Mouse (Mus musculus): ENCODE measurements at regions not wholly inside any gene's neighbourhood (a gene's known extent, or its start where the extent isn't known, plus 50 kb on each side); places are given as distances from the start of the nearest gene placed in this dataset.

GRCm38 (mm10) chr2:167772834-167773233 lies 83.2 kb upstream of the Tmem189 start:
- WGBS: 97% methylated on average over 5 of the region's 5 CpGs
- Histone ChIP-seq H3K4me3 (no peak overlapping the region), H3K9me3 (replicated peaks) (no peaks in the 10 kb centered on the region), H3K27me3 (ENCODE audit: low read depth, poor library complexity, severe bottlenecking) (peaks cover 37% of the 10 kb centered on the region), H3K36me3 (no peaks in the 10 kb centered on the region), H3K4me1 (peaks cover 40% of the 10 kb centered on the region), H3K27ac (replicated peaks) (no peak overlapping the region)
- no peak for DNase-seq (ENCODE audit: low spot score)

GRCm38 (mm10) chr2:167767962-167768361 lies 78.3 kb upstream of the Tmem189 start:
- Histone ChIP-seq H3K9me3 (replicated peaks) (no peaks in the 10 kb centered on the region), H3K4me1 (peaks cover 14% of the 10 kb centered on the region), H3K4me3 (no peak overlapping the region), H3K27me3 (ENCODE audit: low read depth, poor library complexity, severe bottlenecking) (peaks cover 5% of the 10 kb centered on the region; the same call in 1 of the 2 replicates), H3K27ac (replicated peaks) (0 out of 2 replicates have a peak overlapping the region, but pooled peaks have one; percentile 33), H3K36me3 (no peaks in the 10 kb centered on the region)
- no peak for DNase-seq (ENCODE audit: low spot score)
- WGBS: 90% methylated on average over 13 of the region's 13 CpGs

GRCm38 (mm10) chr2:167767371-167767770 lies 77.7 kb upstream of the Tmem189 start:
- Histone ChIP-seq H3K9me3 (replicated peaks) (no peaks in the 10 kb centered on the region), H3K4me1 (peaks cover 14% of the 10 kb centered on the region), H3K27ac (replicated peaks) (no peak overlapping the region), H3K4me3 (no peak overlapping the region), H3K27me3 (ENCODE audit: low read depth, poor library complexity, severe bottlenecking) (peaks cover 2% of the 10 kb centered on the region; the same call in 1 of the 2 replicates), H3K36me3 (no peaks in the 10 kb centered on the region)
- WGBS: 88% methylated on average over 8 of the region's 8 CpGs
- DNase-seq (ENCODE audit: low spot score): no peak

- H3K4me1 ChIP-seq: peaks cover 14% of the 10 kb centered on the region
- peak overlapping the region; percentile 79; the same call in 1 of the 2 replicates for H3K27ac ChIP-seq (replicated peaks)
- DNase-seq (ENCODE audit: low spot score): no peak
- 88% methylated on average over 6 of the region's 6 CpGs for WGBS
- H3K27me3 ChIP-seq (ENCODE audit: low read depth, poor library complexity, severe bottlenecking): no peaks in the 10 kb centered on the region
- H3K4me3 ChIP-seq: no peak overlapping the region
- H3K36me3 ChIP-seq: no peaks in the 10 kb centered on the region
- H3K9me3 ChIP-seq (replicated peaks): no peaks in the 10 kb centered on the region
These were observed 76.2 kb upstream of the Tmem189 start for GRCm38 (mm10) chr2:167765811-167766210.

GRCm38 (mm10) chr2:167765072-167765800 lies 75.6 kb upstream of the Tmem189 start:
- H3K27ac ChIP-seq (replicated peaks): peak overlapping the region; percentile 79
- WGBS: 62% methylated on average over 22 of the region's 22 CpGs

GRCm38 (mm10) chr2:167763891-167764410 lies 74.3 kb upstream of the Tmem189 start:
- WGBS: 91% methylated on average over 7 of the region's 7 CpGs
- Histone ChIP-seq H3K9me3 (replicated peaks) (no peaks in the 10 kb centered on the region), H3K27me3 (ENCODE audit: low read depth, poor library complexity, severe bottlenecking) (no peaks in the 10 kb centered on the region), H3K36me3 (no peaks in the 10 kb centered on the region), H3K4me3 (no peak overlapping the region), H3K4me1 (peaks cover 23% of the 10 kb centered on the region), H3K27ac (replicated peaks) (no peak overlapping the region)
- no peak for DNase-seq (ENCODE audit: low spot score)

More at GRCm38 (mm10) chr2:167765072-167765800, 75.6 kb upstream of the Tmem189 start:
- Histone ChIP-seq H3K27me3 (ENCODE audit: low read depth, poor library complexity, severe bottlenecking) (no peaks in the 10 kb centered on the region), H3K9me3 (replicated peaks) (no peaks in the 10 kb centered on the region), H3K4me3 (no peak overlapping the region), H3K4me1 (peaks cover 20% of the 10 kb centered on the region), H3K36me3 (no peaks in the 10 kb centered on the region)
- peak; percentile 41 for DNase-seq (ENCODE audit: low spot score)

GRCm38 (mm10) chr2:167761404-167761936 lies 71.8 kb upstream of the Tmem189 start:
- Histone ChIP-seq H3K27ac (replicated peaks) (peak overlapping the region; percentile 63; the same call in 1 of the 2 replicates), H3K4me1 (peaks cover 45% of the 10 kb centered on the region), H3K27me3 (ENCODE audit: low read depth, poor library complexity, severe bottlenecking) (no peaks in the 10 kb centered on the region), H3K9me3 (replicated peaks) (no peaks in the 10 kb centered on the region), H3K4me3 (no peak overlapping the region), H3K36me3 (no peaks in the 10 kb centered on the region)
- DNase-seq (ENCODE audit: low spot score): no peak
- WGBS: 82% methylated on average over 17 of the region's 17 CpGs

- 83% methylated on average over 13 of the region's 13 CpGs for WGBS
- no peaks in the 10 kb centered on the region for H3K36me3 ChIP-seq
- DNase-seq (ENCODE audit: low spot score): no peak
- H3K4me3 ChIP-seq: no peak overlapping the region
- peaks cover 45% of the 10 kb centered on the region for H3K4me1 ChIP-seq
- H3K27me3 ChIP-seq (ENCODE audit: low read depth, poor library complexity, severe bottlenecking): no peaks in the 10 kb centered on the region
- peak overlapping the region; percentile 63; the same call in 1 of the 2 replicates for H3K27ac ChIP-seq (replicated peaks)
- no peaks in the 10 kb centered on the region for H3K9me3 ChIP-seq (replicated peaks)
These were observed 71.2 kb upstream of the Tmem189 start for GRCm38 (mm10) chr2:167760681-167761403.

- peaks cover 3% of the 10 kb centered on the region; the same call in 1 of the 2 replicates for H3K27me3 ChIP-seq (ENCODE audit: low read depth, poor library complexity, severe bottlenecking)
- no peaks in the 10 kb centered on the region for H3K9me3 ChIP-seq (replicated peaks)
- WGBS: 87% methylated on average over 9 of the region's 9 CpGs
- no peak for DNase-seq (ENCODE audit: low spot score)
- no peak overlapping the region for H3K4me3 ChIP-seq
- 0 out of 2 replicates have a peak overlapping the region, but pooled peaks have one; percentile 38 for H3K27ac ChIP-seq (replicated peaks)
- peaks cover 38% of the 10 kb centered on the region for H3K4me1 ChIP-seq
- no peaks in the 10 kb centered on the region for H3K36me3 ChIP-seq
These were observed 70.2 kb upstream of the Tmem189 start for GRCm38 (mm10) chr2:167759603-167760390.

GRCm38 (mm10) chr2:167757157-167757780 lies 67.6 kb upstream of the Tmem189 start:
- H3K9me3 ChIP-seq (replicated peaks): no peaks in the 10 kb centered on the region
- peaks cover 44% of the 10 kb centered on the region for H3K4me1 ChIP-seq
- H3K27me3 ChIP-seq (ENCODE audit: low read depth, poor library complexity, severe bottlenecking): peaks cover 3% of the 10 kb centered on the region; the same call in 1 of the 2 replicates
- H3K36me3 ChIP-seq: no peaks in the 10 kb centered on the region
- WGBS: 71% methylated on average over 12 of the region's 12 CpGs
- DNase-seq (ENCODE audit: low spot score): no peak
- no peak overlapping the region for H3K4me3 ChIP-seq
- peak overlapping the region; percentile 50 for H3K27ac ChIP-seq (replicated peaks)

- no peak for DNase-seq (ENCODE audit: low spot score)
- peak overlapping the region; percentile 50; the same call in 1 of the 2 replicates for H3K27ac ChIP-seq (replicated peaks)
- WGBS: 92% methylated on average over 12 of the region's 12 CpGs
These were observed 67.1 kb upstream of the Tmem189 start for GRCm38 (mm10) chr2:167756721-167757120.

More at GRCm38 (mm10) chr2:167756721-167757120, 67.1 kb upstream of the Tmem189 start:
- Histone ChIP-seq H3K9me3 (replicated peaks) (no peaks in the 10 kb centered on the region), H3K4me1 (peaks cover 44% of the 10 kb centered on the region), H3K4me3 (no peak overlapping the region), H3K36me3 (no peaks in the 10 kb centered on the region), H3K27me3 (ENCODE audit: low read depth, poor library complexity, severe bottlenecking) (peaks cover 3% of the 10 kb centered on the region; the same call in 1 of the 2 replicates)

Data from midbrain, embryonic 10.5 days (tissue).